Mouse (Mus musculus) G1E (cell line): ENCODE measurements at regions not wholly inside any gene's neighbourhood (a gene's known extent, or its start where the extent isn't known, plus 50 kb on each side); places are given as distances from the start of the nearest gene placed in this dataset.

ENCODE experiments used
- CTCF ChIP-seq: IDR thresholded peaks from 2 replicates; pipeline ENCODE4 v1.5.1; 2012; ENCODE audit warnings: low read depth, low read length, inconsistent platforms, mixed read lengths
- GATA1 ChIP-seq: IDR thresholded peaks from 2 replicates; pipeline ENCODE4 v1.6.1; 2012; ENCODE audit warnings: borderline replicate concordance, low read length, inconsistent platforms, mixed read lengths
- TAL1 ChIP-seq: conservative IDR thresholded peaks from 2 replicates; pipeline ENCODE4 v1.6.1; 2012; ENCODE audit warnings: low read depth, low read length, inconsistent platforms, mixed read lengths

- TF ChIP-seq GATA1: no peak
- TF ChIP-seq CTCF: no peak
- no peak for TF ChIP-seq TAL1
Observed at GRCm38 (mm10) chr16:50519610-50520009, 71.3 kb downstream of the Ccdc54 start.
